Mouse (Mus musculus) C2C12 (cell line): Measurements from ENCODE around the gene Gpr12.

Source experiments
- CEBPB ChIP-seq: IDR thresholded peaks from one replicate; pipeline ENCODE4 v1.6.1; 2011; ENCODE audit warnings: low read depth, mild to moderate bottlenecking, control low read depth, moderate library complexity
- CTCF ChIP-seq: IDR thresholded peaks from one replicate; pipeline ENCODE4 v1.5.1; 2011; ENCODE audit not compliant: control insufficient read depth, insufficient read depth, insufficient read length
- FOSL1 ChIP-seq: IDR thresholded peaks from one replicate; pipeline ENCODE4 v1.8.0; 2011; ENCODE audit warnings: mild to moderate bottlenecking, low read length; ENCODE audit not compliant: poor library complexity, insufficient read depth, severe bottlenecking
- MAX ChIP-seq: IDR thresholded peaks from one replicate; pipeline ENCODE4 v1.6.1; 2011; ENCODE audit warnings: mild to moderate bottlenecking, control low read depth
- MYOD1 ChIP-seq: IDR thresholded peaks from one replicate; pipeline ENCODE4 v1.6.1; 2011; ENCODE audit warnings: low read depth; ENCODE audit not compliant: control insufficient read depth, insufficient read length
- MYOG ChIP-seq: IDR thresholded peaks from one replicate; pipeline ENCODE4 v1.6.1; 2011; ENCODE audit not compliant: control insufficient read depth, insufficient read length; ENCODE audit errors: extremely low read depth
- USF1 ChIP-seq: IDR thresholded peaks from one replicate; pipeline ENCODE4 v1.6.1; 2011; ENCODE audit warnings: low read depth, mild to moderate bottlenecking, control low read depth, moderate library complexity

GRCm38 (mm10) chr5:146627901-146628300 is 42.9 kb upstream of the Gpr12 start:
- no peak for TF ChIP-seq CTCF
- TF ChIP-seq CEBPB = no peak
- TF ChIP-seq MAX = no peak
- no peak for TF ChIP-seq MYOD1
- TF ChIP-seq USF1 = no peak
- no peak for TF ChIP-seq FOSL1
- TF ChIP-seq MYOG = no peak
